8 mouse cellular contexts compared by ENCODE assay signal in genomic region chr3:51121703-51122540, GRCm38 (mm10).
DNase-seq lines count a peak whose midpoint lies in the region; ATAC-seq and TF ChIP-seq lines count a peak whose summit lies in the region.

No protein-coding gene starts in this region.

- no peaks in the 10 kb centered on the region for H3K36me3 ChIP-seq in spleen, adult 2 months (ENCODE audit: control insufficient read depth, insufficient read depth, low read length)
- no peaks in the 10 kb centered on the region for H3K36me3 ChIP-seq in midbrain, embryonic 13.5 days
- no peaks in the 10 kb centered on the region for H3K36me3 ChIP-seq in small intestine, adult 2 months (ENCODE audit: control insufficient read depth, insufficient read depth, low read length)

- no peaks in the 10 kb centered on the region for H3K4me1 ChIP-seq in spleen, adult 2 months (ENCODE audit: control insufficient read depth, insufficient read depth, insufficient read length)
- peaks cover 6% of the 10 kb centered on the region for H3K4me1 ChIP-seq in midbrain, embryonic 13.5 days (replicated peaks)
- H3K4me1 ChIP-seq in small intestine, adult 2 months (ENCODE audit: control insufficient read depth, insufficient read depth, insufficient read length, low read length), result no peaks in the 10 kb centered on the region

- H3K4me2 ChIP-seq in midbrain, embryonic 13.5 days (replicated peaks), result 0 out of 2 replicates have a peak overlapping the region, but pooled peaks have one; percentile 11

- no peak for TF ChIP-seq POLR2A in spleen, adult 2 months (IDR thresholded peaks at IDR 0.05; ENCODE audit: low read depth, low read length)
- no peak for TF ChIP-seq POLR2A in small intestine, adult 2 months (IDR thresholded peaks at IDR 0.05; ENCODE audit: low read depth, low read length)

- H3K9me3 ChIP-seq in midbrain, embryonic 13.5 days, result no peaks in the 10 kb centered on the region

- intact Hi-C loops in left cerebral cortex, postnatal 14 days (cut with DNase I), result loop anchor here (5.0 kb wide), 1 partner anchor 745 kb away; no protein-coding TSS in a partner anchor

- TF ChIP-seq CTCF in spleen, adult 2 months (IDR thresholded peaks at IDR 0.05; ENCODE audit: extremely low read depth, insufficient read depth, insufficient read length, insufficient replicate concordance), result peak; percentile 51; the same call in 1 of the 2 replicates
- peak; percentile 13; the same call in 1 of the 2 replicates for TF ChIP-seq CTCF in small intestine, adult 2 months (IDR thresholded peaks at IDR 0.05; ENCODE audit: extremely low read depth, insufficient read length, insufficient replicate concordance, low read depth, low read length)

- 41% methylated on average over 9 of the region's 9 CpGs for WGBS in spleen, adult 2 months
- 30% methylated on average over 9 of the region's 9 CpGs for WGBS in midbrain, embryonic 13.5 days
- 36% methylated on average over 9 of the region's 9 CpGs for WGBS in small intestine, adult 2 months

- peak; percentile 15 to 31 for DNase-seq in spleen, adult 2 months (ENCODE audit: low read depth in 1 of 2, low spot score in 2 of 2)
- no peak for DNase-seq in spleen, adult 12 weeks (ENCODE audit: low spot score)
- peak; percentile 51 for DNase-seq in gastrocnemius, postnatal 25 days
- DNase-seq in kidney, adult 11 months, result peak; percentile 28
- DNase-seq in left cerebral cortex, postnatal 14 days (ENCODE audit: low spot score in 2 of 2), result peak; percentile 79 to 85

- peak overlapping the region; percentile 39; the same call in 1 of the 2 replicates for H3K9ac ChIP-seq in midbrain, embryonic 13.5 days (replicated peaks)

- H3K4me3 ChIP-seq in spleen, adult 2 months (ENCODE audit: extremely low read depth, insufficient read depth, insufficient read length), result no peak overlapping the region
- no peak overlapping the region for H3K4me3 ChIP-seq in midbrain, embryonic 13.5 days (replicated peaks)
- no peak overlapping the region for H3K4me3 ChIP-seq in small intestine, adult 2 months (ENCODE audit: low read depth, low read length)

- H3K27ac ChIP-seq in spleen, adult 2 months (ENCODE audit: insufficient read depth, low read length), result no peak overlapping the region
- H3K27ac ChIP-seq in midbrain, embryonic 13.5 days, result no peak overlapping the region
- H3K27ac ChIP-seq in small intestine, adult 2 months (ENCODE audit: insufficient read depth, low read depth, low read length), result no peak overlapping the region

- no peaks in the 10 kb centered on the region for H3K27me3 ChIP-seq in spleen, adult 2 months (ENCODE audit: control insufficient read depth, insufficient read depth, low read length)
- no peaks in the 10 kb centered on the region for H3K27me3 ChIP-seq in midbrain, embryonic 13.5 days
- H3K27me3 ChIP-seq in small intestine, adult 2 months (ENCODE audit: control insufficient read depth, insufficient read depth, low read length), result no peaks in the 10 kb centered on the region

- ATAC-seq in common myeloid progenitor, adult 5-6 weeks (replicated peaks; ENCODE audit: low read depth, poor library complexity, severe bottlenecking), result peak; percentile 72; the same call in 1 of the 2 replicates
- ATAC-seq in midbrain, embryonic 13.5 days, result peak; percentile 66
